Mouse (Mus musculus): ENCODE data around the gene Meis1. TPM values are rescaled to one million over a fixed set of nuclear protein-coding genes. Genes with fewer than 3 reads are reported as not detected.

Gene Meis1
- under 1 TPM in 2 of 3 experiments, not detected in 1; 0.10 to 0.13 TPM for polyA plus RNA-seq (2017; shearing (Covaris generic))

GRCm38 (mm10) chr11:19018489-19019203 lies at the start of gene Meis1:
Gene Meis1, minus strand, starts transcription at chr11:19018985.
- no peak for ATAC-seq

GRCm38 (mm10) chr11:19067334-19067733 lies 48.5 kb upstream of the Meis1 start:
- no peak for ATAC-seq

GRCm38 (mm10) chr11:19049276-19049675 lies 30.5 kb upstream of the Meis1 start:
- ATAC-seq = no peak

GRCm38 (mm10) chr11:19036595-19037166 lies 17.9 kb upstream of the Meis1 start:
- no peak for ATAC-seq

GRCm38 (mm10) chr11:19026581-19027561 lies 8.1 kb upstream of the Meis1 start:
- no peak for ATAC-seq

GRCm38 (mm10) chr11:19025976-19026520 lies 7.3 kb upstream of the Meis1 start:
- no peak for ATAC-seq

GRCm38 (mm10) chr11:19024496-19025265 lies 5.9 kb upstream of the Meis1 start:
- no peak for ATAC-seq

GRCm38 (mm10) chr11:19023356-19023755 lies 4.6 kb upstream of the Meis1 start:
- ATAC-seq = no peak

- no peak for ATAC-seq
Measured at GRCm38 (mm10) chr11:19022576-19022975, 3.8 kb upstream of the Meis1 start.

- ATAC-seq = no peak
Measured at GRCm38 (mm10) chr11:19020951-19021710, 2.3 kb upstream of the Meis1 start.

GRCm38 (mm10) chr11:19020371-19020824 lies 1.6 kb upstream of the Meis1 start:
- ATAC-seq = no peak

GRCm38 (mm10) chr11:19019204-19020171 lies 703 bp upstream of the Meis1 start:
- ATAC-seq = no peak

GRCm38 (mm10) chr11:19017719-19018413 lies 919 bp downstream of the Meis1 start:
- no peak for ATAC-seq

GRCm38 (mm10) chr11:19017262-19017661 lies 1.5 kb downstream of the Meis1 start:
- ATAC-seq = no peak

GRCm38 (mm10) chr11:19016481-19017220 lies 2.1 kb downstream of the Meis1 start:
- ATAC-seq = no peak

- ATAC-seq = no peak
Measured at GRCm38 (mm10) chr11:19015731-19016461, 2.9 kb downstream of the Meis1 start.

- ATAC-seq = no peak
Measured at GRCm38 (mm10) chr11:19015381-19015730, 3.4 kb downstream of the Meis1 start.

Data from inflammation-experienced regulatory T-cells, adult 6 months (primary cell).